In genomic region chr13:41625248-41625647, GRCm38 (mm10) we compare ENCODE assay signal across 16 mouse cellular contexts.
"Had no signal": no experiment of that assay in that cellular context is flagged by ENCODE, and none has a peak within 500 bp of the region (broad histone marks: within the 10 kb centered on the region; RNA-seq: fewer than 3 reads in every experiment).

No protein-coding gene starts in this region.

- H3K27ac ChIP-seq: neural tube, embryonic 13.5 days; neural tube, embryonic 15.5 days; stomach, embryonic 15.5 days; stomach, postnatal 0 days had no signal

- H3K4me1 ChIP-seq: stomach, embryonic 15.5 days had no signal

- H3K9me3 ChIP-seq: neural tube, embryonic 13.5 days; neural tube, embryonic 15.5 days; stomach, embryonic 15.5 days had no signal

- H3K36me3 ChIP-seq: neural tube, embryonic 13.5 days; stomach, embryonic 15.5 days had no signal

- DNase-seq: retina, postnatal 1 day; right cerebral cortex, adult 18-20 months; right cerebral cortex, postnatal 14 days; right cerebral cortex, postnatal 25 days; right cerebral cortex, postnatal 4 days; spleen, adult 18-20 months; thymus, adult 18-20 months; thymus, adult 2 months; thymus, postnatal 14 days; thymus, postnatal 25 days; thymus, postnatal 36 days; thymus, postnatal 4 days had no signal

- H3K27me3 ChIP-seq: neural tube, embryonic 13.5 days; neural tube, embryonic 15.5 days; stomach, embryonic 15.5 days had no signal

- H3K4me3 ChIP-seq: neural tube, embryonic 13.5 days; neural tube, embryonic 15.5 days; stomach, embryonic 15.5 days had no signal

- H3K9ac ChIP-seq: neural tube, embryonic 13.5 days; neural tube, embryonic 15.5 days; stomach, embryonic 15.5 days had no signal

- H3K4me2 ChIP-seq: neural tube, embryonic 13.5 days; neural tube, embryonic 15.5 days; stomach, embryonic 15.5 days had no signal
